Mouse (Mus musculus) small intestine, adult 2 months (tissue): ENCODE data around the gene Gdf5.

Experiments
- CTCF ChIP-seq: fragments of 200-500 bp; IDR thresholded peaks from 2 replicates; pipeline ENCODE4 v1.5.1; 2012; ENCODE audit warnings: low read depth, mild to moderate bottlenecking, control low read depth, inconsistent platforms, low read length, moderate library complexity, mixed read lengths; ENCODE audit not compliant: insufficient replicate concordance, insufficient read length; ENCODE audit errors: extremely low read depth
- POLR2A ChIP-seq: fragments of 200-500 bp; IDR thresholded peaks from 2 replicates; pipeline ENCODE4 v1.6.1; 2012; ENCODE audit warnings: low read depth, mild to moderate bottlenecking, control low read depth, inconsistent platforms, low read length, moderate library complexity

DNA sequence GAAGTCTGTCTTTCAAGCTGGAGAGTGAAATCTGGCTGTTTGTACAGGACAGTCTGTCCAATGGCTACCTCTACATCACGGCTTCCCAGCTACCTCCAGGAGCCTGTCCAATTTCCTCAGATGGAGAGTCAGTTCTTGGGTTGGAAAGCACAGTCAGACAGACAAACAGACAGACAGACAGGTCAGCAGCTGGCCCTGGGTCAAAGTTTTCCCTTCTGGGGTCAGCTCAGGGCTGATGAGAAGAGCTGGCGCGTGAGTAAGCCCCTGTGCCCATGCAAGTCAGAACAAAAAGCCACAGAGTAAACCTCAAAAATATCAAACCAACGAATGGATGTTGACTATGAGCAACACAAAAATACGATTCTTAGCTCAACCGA is 41.5 kb downstream of the Gdf5 start:
- TF ChIP-seq POLR2A (no peak), CTCF (no peak)
